Mouse (Mus musculus) midbrain, embryonic 15.5 days (tissue): Measurements from ENCODE around the gene Gm1979. TPM values are rescaled to one million over a fixed set of nuclear protein-coding genes. Genes with fewer than 3 reads are reported as not detected.
"Not testable (repeated sequence)": the region's sequence is repeated elsewhere in the genome, so short reads cannot be mapped to it uniquely, and the experiment has no call there.

Source experiments
- ATAC-seq: fragments of 200-750 bp; cut with Nextera tagmentation; replicated peaks from 2 replicates; pipeline ENCODE4 v1.8.0; 2017; ENCODE audit warnings: moderate TSS enrichment
- H3K27ac ChIP-seq: fragments of 300-500 bp; sonication (generic); 2 replicates; pipeline ENCODE4 v1.5.1; 2015; ENCODE audit warnings: mild to moderate bottlenecking, inconsistent platforms
- H3K27me3 ChIP-seq: fragments of 300-500 bp; sonication (generic); replicated peaks from 2 replicates; pipeline ENCODE4 v1.6.1; 2015; ENCODE audit warnings: inconsistent platforms
- H3K36me3 ChIP-seq: fragments of 300-500 bp; sonication (generic); replicated peaks from 2 replicates; pipeline ENCODE4 v1.6.1; 2015; ENCODE audit warnings: inconsistent platforms
- H3K4me1 ChIP-seq: fragments of 300-500 bp; sonication (generic); 2 replicates; pipeline ENCODE4 v1.6.1; 2015; ENCODE audit warnings: inconsistent platforms
- H3K4me2 ChIP-seq: fragments of 300-500 bp; sonication (generic); 2 replicates; pipeline ENCODE4 v1.6.1; 2015; ENCODE audit warnings: inconsistent platforms, mild to moderate bottlenecking, moderate library complexity
- H3K4me3 ChIP-seq: fragments of 300-500 bp; sonication (generic); 2 replicates; pipeline ENCODE4 v1.5.1; 2015; ENCODE audit warnings: mild to moderate bottlenecking, inconsistent platforms
- H3K9ac ChIP-seq: fragments of 300-500 bp; sonication (generic); 2 replicates; pipeline ENCODE4 v1.6.1; 2015; ENCODE audit warnings: mild to moderate bottlenecking, inconsistent platforms
- H3K9me3 ChIP-seq: fragments of 300-500 bp; sonication (generic); 2 replicates; pipeline ENCODE4 v1.6.1; 2016; ENCODE audit warnings: inconsistent platforms
- WGBS: fragments of 180-500 bp; shearing (Covaris S2); methylation state at CpG from one replicate; pipeline ENCODE4 v1.1.7; 2015; ENCODE audit warnings: mixed read lengths; 5-methylcytosine and 5-hydroxymethylcytosine counted together
- polyA plus RNA-seq: library from polyadenylated mRNA; unstranded; fragments of >200 nt; fragmentation: Nextera tagmentation; extraction: Ambion mirVana; gene quantifications from 2 replicates; pipeline ENCODE4 v1.2.1, GENCODE M21; 2015

Gene Gm1979
- 0.18 and 0.70 TPM in 2 replicates for polyA plus RNA-seq

DNA sequence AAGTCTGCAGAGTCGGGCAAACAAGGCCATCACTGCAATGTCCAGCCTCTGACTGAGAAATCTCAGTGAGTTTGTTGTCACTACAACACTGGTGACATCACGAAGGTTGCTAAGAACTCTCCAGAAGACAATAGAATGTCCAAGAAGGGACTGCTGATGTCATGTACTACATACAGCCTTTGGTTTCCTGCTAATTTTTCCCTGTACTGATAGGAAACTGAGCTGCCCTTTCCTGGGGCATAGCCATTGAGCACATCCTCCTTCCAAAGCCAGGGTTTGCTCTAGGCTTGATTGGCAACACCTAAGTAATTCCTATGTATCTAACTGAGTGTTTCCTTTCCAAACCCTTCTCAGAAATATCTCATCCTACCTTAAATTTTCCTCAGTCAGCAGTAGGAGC lies at the start of gene Gm1979:
Gene Gm1979, minus strand, starts transcription at position 101 of the 400 bp plus-strand sequence.
- not testable (repeated sequence) for H3K4me3 ChIP-seq, H3K27me3 ChIP-seq, H3K27ac ChIP-seq, H3K4me2 ChIP-seq, H3K4me1 ChIP-seq, ATAC-seq, H3K36me3 ChIP-seq, H3K9ac ChIP-seq, H3K9me3 ChIP-seq
- WGBS = 82% methylated on average over 1 of the region's 2 CpGs

DNA sequence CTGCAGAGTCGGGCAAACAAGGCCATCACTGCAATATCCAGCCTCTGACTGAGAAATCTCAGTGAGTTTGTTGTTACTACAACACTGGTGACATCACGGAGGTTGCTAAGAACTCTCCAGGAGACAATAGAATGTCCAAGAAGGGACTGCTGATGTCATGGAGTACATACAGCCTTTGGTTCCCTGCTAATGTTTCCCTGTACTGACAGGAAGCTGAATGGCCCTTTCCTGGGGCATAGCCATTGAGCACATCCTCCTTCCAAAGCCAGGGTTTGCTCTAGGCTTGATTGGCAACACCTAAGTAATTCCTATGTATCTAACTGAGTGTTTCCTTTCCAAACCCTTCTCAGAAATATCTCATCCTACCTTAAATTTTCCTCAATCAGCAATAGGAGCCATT lies 34.9 kb upstream of the Gm1979 start, which contains the start of gene Speer4a:
Gene Speer4a, minus strand, starts transcription at position 101 of the 400 bp plus-strand sequence.
- 89% methylated on average over 2 of the region's 2 CpGs for WGBS
- H3K9me3 ChIP-seq, ATAC-seq, H3K4me1 ChIP-seq, H3K27me3 ChIP-seq, H3K27ac ChIP-seq, H3K36me3 ChIP-seq, H3K4me3 ChIP-seq, H3K9ac ChIP-seq, H3K4me2 ChIP-seq: not testable (repeated sequence)

DNA sequence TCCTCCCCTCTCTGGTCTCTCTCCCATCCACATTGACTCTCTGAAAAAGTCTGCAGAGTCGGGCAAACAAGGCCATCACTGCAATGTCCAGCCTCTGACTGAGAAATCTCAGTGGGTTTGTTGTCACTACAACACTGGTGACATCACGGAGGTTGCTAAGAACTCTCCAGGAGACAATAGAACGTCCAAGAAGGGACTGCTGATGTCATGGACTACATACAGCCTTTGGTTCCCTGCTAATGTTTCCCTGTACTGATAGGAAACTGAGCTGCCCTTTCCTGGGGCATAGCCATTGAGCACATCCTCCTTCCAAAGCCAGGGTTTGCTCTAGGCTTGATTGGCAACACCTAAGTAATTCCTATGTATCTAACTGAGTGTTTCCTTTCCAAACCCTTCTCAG lies 18.2 kb upstream of the Gm1979 start, which contains the start of gene Gm5862:
Gene Gm5862, minus strand, starts transcription at position 101 of the 400 bp plus-strand sequence.
- no CpG with 5 or more reads among the region's 3 CpGs for WGBS
- not testable (repeated sequence) for H3K4me2 ChIP-seq, H3K4me1 ChIP-seq, ATAC-seq, H3K27ac ChIP-seq, H3K9ac ChIP-seq, H3K9me3 ChIP-seq, H3K27me3 ChIP-seq, H3K36me3 ChIP-seq, H3K4me3 ChIP-seq

DNA sequence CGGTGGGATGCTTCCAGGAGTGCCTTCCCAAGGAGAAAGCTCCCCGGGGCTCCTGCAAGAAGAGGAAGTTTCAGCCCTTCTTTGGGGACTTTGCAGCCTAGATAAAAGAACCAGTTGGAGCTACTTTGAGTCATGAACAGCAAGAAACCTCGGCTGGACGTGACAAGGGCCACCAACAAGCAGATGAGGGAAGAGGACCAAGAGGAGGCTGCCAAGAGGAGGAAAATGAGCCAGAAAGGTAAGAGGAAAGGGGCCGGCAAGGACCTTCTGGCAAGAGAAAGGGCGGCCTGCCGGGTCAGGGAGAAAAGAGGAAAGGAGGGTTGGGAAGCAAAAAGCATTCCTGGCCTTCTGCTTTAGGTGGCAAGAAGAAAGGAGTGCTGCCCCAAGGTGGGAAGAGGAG lies 3.1 kb upstream of the Gm1979 start:
- H3K9me3 ChIP-seq, H3K36me3 ChIP-seq, H3K27ac ChIP-seq, ATAC-seq, H3K9ac ChIP-seq, H3K4me1 ChIP-seq, H3K27me3 ChIP-seq: not testable (repeated sequence)
- 71% methylated on average over 7 of the region's 7 CpGs for WGBS
- peak overlapping the region; percentile 37; the same call in 1 of the 2 replicates for H3K4me3 ChIP-seq
- peak overlapping the region; percentile 53 for H3K4me2 ChIP-seq

DNA sequence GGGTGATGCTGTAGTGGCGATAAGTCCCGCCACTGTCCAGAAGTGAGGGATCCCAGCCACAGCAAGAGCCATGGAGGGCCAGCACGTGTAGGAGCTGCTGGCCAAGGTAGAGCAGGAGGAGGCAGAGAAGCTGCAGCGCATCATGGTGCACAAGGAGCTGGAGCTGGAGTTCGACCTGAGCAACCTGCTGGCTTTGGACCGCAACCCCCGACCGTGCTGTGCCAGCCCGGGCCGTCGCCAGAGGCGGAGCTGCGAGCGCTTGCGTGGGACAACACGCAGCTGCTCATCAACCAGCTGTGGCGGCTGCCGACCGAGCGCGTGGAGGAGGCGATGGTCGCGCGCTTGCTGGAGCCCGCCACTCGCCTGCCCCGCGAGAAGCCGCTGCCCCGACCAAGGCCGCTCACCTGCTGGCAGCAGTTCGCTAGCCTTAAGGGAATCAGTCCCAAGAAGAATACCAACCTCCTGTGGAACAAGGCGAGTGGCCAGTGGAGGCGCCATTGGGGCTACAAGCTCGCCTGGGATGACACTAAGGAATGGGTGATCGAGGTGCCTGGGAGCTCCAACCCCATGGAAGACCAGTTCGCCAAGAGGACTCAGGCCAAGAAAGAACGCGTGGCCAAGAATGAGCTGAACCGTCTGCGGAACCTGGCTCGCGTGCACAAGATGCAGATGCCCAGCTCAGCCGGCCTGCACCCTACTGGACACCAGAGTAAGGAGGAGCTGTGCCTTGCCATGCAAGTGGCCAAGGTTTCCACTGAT lies 2.5 kb upstream of the Gm1979 start:
- H3K27me3 ChIP-seq, H3K9me3 ChIP-seq, H3K36me3 ChIP-seq, H3K27ac ChIP-seq, H3K4me1 ChIP-seq: not testable (repeated sequence)
- Histone ChIP-seq H3K4me3 (peak overlapping the region; percentile 37), H3K4me2 (peak overlapping the region; percentile 53), H3K9ac (peak overlapping the region; percentile 20)
- 17% methylated on average over 45 of the region's 45 CpGs for WGBS
- ATAC-seq = peak; percentile 96

DNA sequence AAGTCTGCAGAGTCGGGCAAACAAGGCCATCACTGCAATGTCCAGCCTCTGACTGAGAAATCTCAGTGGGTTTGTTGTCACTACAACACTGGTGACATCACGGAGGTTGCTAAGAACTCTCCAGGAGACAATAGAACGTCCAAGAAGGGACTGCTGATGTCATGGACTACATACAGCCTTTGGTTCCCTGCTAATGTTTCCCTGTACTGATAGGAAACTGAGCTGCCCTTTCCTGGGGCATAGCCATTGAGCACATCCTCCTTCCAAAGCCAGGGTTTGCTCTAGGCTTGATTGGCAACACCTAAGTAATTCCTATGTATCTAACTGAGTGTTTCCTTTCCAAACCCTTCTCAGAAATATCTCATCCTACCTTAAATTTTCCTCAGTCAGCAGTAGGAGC lies 16.0 kb downstream of the Gm1979 start, which contains the start of gene Gm21698:
Gene Gm21698, minus strand, starts transcription at position 101 of the 400 bp plus-strand sequence.
- H3K9me3 ChIP-seq, H3K4me1 ChIP-seq, H3K4me2 ChIP-seq, H3K4me3 ChIP-seq, H3K27me3 ChIP-seq, ATAC-seq, H3K27ac ChIP-seq, H3K9ac ChIP-seq, H3K36me3 ChIP-seq: not testable (repeated sequence)
- no CpG with 5 or more reads among the region's 3 CpGs for WGBS

DNA sequence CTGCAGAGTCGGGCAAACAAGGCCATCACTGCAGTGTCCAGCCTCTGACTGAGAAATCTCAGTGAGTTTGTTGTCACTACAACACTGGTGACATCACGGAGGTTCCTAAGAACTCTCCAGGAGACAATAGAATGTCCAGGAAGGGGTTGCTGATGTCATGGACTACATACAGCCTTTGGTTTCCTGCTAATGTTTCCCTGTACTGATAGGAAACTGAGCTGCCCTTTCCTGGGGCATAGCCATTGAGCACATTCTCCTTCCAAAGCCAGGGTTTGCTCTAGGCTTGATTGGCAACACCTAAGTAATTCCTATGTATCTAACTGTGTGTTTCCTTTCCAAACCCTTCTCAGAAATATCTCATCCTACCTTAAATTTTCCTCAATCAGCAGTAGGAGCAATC lies 32.0 kb downstream of the Gm1979 start, which contains the start of gene Gm21680:
Gene Gm21680, minus strand, starts transcription at position 101 of the 400 bp plus-strand sequence.
- H3K4me3 ChIP-seq, H3K4me1 ChIP-seq, H3K4me2 ChIP-seq, H3K9me3 ChIP-seq, H3K27me3 ChIP-seq, H3K9ac ChIP-seq, ATAC-seq, H3K27ac ChIP-seq, H3K36me3 ChIP-seq: not testable (repeated sequence)
- WGBS = no CpG with 5 or more reads among the region's 2 CpGs

DNA sequence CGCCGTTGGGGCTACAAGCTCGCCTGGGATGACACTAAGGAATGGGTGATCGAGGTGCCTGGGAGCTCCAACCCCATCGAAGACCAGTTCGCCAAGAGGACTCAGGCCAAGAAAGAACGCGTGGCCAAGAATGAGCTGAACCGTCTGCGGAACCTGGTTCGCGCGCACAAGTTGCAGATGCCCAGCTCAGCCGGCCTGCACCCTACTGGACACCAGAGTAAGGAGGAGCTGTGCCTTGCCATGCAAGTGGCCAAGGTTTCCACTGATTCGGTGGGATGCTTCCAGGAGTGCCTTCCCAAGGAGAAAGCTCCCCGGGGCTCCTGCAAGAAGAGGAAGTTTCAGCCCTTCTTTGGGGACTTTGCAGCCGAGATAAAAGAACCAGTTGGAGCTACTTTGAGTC lies 47.5 kb downstream of the Gm1979 start:
- not testable (repeated sequence) for ATAC-seq, H3K9me3 ChIP-seq, H3K27me3 ChIP-seq, H3K9ac ChIP-seq, H3K4me1 ChIP-seq, H3K27ac ChIP-seq, H3K36me3 ChIP-seq
- WGBS = 64% methylated on average over 17 of the region's 17 CpGs
- Histone ChIP-seq H3K4me3 (peak overlapping the region; percentile 24), H3K4me2 (peak overlapping the region; percentile 39)

GRCm38 (mm10) chr5:25956611-25957010 lies 48.0 kb downstream of the Gm1979 start:
- H3K9ac ChIP-seq, H3K27me3 ChIP-seq, H3K9me3 ChIP-seq, H3K4me1 ChIP-seq, H3K36me3 ChIP-seq, H3K27ac ChIP-seq: not testable (repeated sequence)
- Histone ChIP-seq H3K4me2 (peak overlapping the region; percentile 39), H3K4me3 (peak overlapping the region; percentile 24)
- ATAC-seq = peak; percentile 80
- WGBS = 34% methylated on average over 32 of the region's 32 CpGs

DNA sequence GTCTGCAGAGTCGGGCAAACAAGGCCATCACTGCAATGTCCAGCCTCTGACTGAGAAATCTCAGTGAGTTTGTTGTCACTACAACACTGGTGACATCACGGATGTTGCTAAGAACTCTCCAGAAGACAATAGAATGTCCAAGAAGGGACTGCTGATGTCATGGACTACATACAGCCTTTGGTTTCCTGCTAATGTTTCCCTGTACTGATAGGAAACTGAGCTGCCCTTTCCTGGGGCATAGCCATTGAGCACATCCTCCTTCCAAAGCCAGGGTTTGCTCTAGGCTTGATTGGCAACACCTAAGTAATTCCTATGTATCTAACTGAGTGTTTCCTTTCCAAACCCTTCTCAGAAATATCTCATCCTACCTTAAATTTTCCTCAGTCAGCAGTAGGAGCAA lies 50.3 kb downstream of the Gm1979 start, which contains the start of gene Gm21671:
Gene Gm21671, minus strand, starts transcription at position 101 of the 400 bp plus-strand sequence.
- H3K27ac ChIP-seq, H3K27me3 ChIP-seq, H3K4me2 ChIP-seq, ATAC-seq, H3K4me3 ChIP-seq, H3K36me3 ChIP-seq, H3K4me1 ChIP-seq, H3K9ac ChIP-seq, H3K9me3 ChIP-seq: not testable (repeated sequence)
- WGBS = 78% methylated on average over 2 of the region's 2 CpGs

Other genes starting within 250 kb of the Gm1979 start
- gene Actr3b, start 244.8 kb downstream of the Gm1979 start, polyA plus RNA-seq = 31.7 and 35.1 TPM in 2 replicates
- gene Gm21663, start 62.4 kb downstream of the Gm1979 start, polyA plus RNA-seq = 0.08 and 0.09 TPM in 2 replicates
- gene Gm21671, start 50.4 kb downstream of the Gm1979 start, polyA plus RNA-seq = 0.12 and 0.27 TPM in 2 replicates
- 0.11 and 0.14 TPM in 2 replicates for gene Gm21680, start 32.1 kb downstream of the Gm1979 start, polyA plus RNA-seq
- gene Gm21698, start 16.1 kb downstream of the Gm1979 start, polyA plus RNA-seq = 0.09 and 0.46 TPM in 2 replicates
- not detected in 2 replicates for gene Gm5862, start 18.1 kb upstream of the Gm1979 start, polyA plus RNA-seq
- gene Speer4a, start 34.8 kb upstream of the Gm1979 start, polyA plus RNA-seq = 0.17 and 0.23 TPM in 2 replicates
- gene Gm7347, start 53.8 kb upstream of the Gm1979 start, polyA plus RNA-seq = 0.14 and 0.19 TPM in 2 replicates
- gene Gm10471, start 84.5 kb upstream of the Gm1979 start, polyA plus RNA-seq = 0.05 TPM in 1 of 2 replicates, not detected in the other
- gene 5031410I06Rik, start 100.6 kb upstream of the Gm1979 start, polyA plus RNA-seq = 0.14 and 0.15 TPM in 2 replicates
- gene Gm10220, start 116.6 kb upstream of the Gm1979 start, polyA plus RNA-seq = 0.15 and 0.23 TPM in 2 replicates